Mouse (Mus musculus) urinary bladder, postnatal 25 days (tissue): ENCODE data around the gene Rfc2.

Experiments used
- DNase-seq: peaks from one replicate; pipeline ENCODE4 v3.0.0; 2022; ENCODE audit warnings: low spot score

Gene Rfc2

GRCm38 (mm10) chr5:134581146-134581545, at the start of gene Rfc2:
TSS of gene Rfc2 (plus strand) at chr5:134581366.
- no peak for DNase-seq

DNA sequence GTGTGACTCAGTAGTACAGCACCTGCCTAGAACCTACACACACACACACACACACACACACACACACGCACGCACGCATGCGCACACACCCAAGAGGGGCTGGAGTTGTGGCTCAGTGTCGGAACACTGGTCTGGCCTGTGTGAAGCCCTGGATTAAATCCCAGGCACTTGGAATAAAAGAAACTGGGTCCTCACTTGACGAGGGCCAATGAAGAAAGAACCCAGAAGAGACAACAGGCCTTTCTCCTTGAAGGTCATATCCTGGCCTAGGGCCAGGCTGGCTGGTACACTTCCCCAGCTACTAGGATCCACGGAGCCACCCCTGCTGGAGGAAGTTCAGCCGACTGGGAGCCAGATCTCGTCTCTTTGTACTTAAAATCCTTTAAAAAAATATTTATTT, 49.6 kb upstream of the Rfc2 start:
- no peak for DNase-seq

DNA sequence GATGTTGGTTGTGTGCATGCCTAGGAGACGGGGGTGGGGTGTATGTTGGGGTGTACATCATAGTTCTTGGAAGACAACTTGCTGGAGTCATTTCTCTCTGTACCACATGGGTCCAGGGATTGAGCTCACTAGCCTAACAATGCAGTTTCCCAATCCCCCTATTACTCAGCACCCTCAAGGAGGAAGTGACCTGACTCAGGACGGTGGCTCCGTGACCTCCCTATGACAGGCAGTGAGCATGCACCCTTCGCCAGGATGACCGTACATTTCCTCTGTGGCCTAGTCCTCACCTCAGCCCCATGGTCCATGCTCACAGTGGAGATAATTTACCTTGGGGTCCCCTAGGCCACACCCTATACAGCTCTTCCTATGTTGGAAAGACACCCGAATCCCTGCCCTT, 48.7 kb upstream of the Rfc2 start:
- DNase-seq = no peak

- no peak for DNase-seq
Observed at GRCm38 (mm10) chr5:134536036-134536435, 45.1 kb upstream of the Rfc2 start.

DNA sequence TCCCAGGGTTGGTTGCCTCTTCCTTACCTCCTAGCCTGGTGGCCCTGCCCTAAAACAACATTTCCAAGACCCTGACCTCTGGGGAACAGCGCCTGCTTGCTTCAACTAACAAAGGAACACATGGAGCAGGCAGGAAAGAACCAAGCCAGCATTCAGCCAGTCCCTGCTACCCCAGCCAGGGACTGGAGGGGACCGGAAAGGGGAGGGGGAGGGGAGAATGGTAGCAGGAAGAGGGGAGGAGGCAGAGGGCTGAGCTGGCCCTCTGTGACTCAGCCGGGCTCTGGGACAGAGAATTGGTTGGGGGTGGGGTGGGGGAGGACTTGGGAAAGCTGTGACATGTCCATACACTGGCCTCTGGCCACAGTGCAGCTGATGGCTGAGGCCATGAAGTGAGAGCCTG, 41.3 kb upstream of the Rfc2 start:
- DNase-seq = peak; percentile 43

DNA sequence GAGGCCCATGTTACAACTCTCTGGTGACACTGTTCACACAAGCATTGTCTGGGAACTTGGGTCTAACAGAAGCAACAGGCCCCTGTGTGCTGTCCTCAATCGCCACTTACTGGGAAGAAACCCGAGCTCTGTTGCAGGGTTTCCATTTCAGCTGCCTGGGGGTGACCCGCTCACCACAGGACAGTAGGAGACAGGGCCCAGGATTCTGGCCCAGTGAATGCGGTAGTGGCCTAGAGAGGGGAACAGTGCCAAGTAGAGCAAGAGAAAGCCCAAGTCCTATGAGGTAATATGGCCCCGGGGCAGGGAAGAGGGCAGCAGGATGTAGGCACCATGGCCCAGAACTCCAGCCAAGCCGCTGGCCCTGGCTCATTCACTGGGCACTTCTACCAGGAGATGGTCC, 40.3 kb upstream of the Rfc2 start:
- DNase-seq = no peak

DNA sequence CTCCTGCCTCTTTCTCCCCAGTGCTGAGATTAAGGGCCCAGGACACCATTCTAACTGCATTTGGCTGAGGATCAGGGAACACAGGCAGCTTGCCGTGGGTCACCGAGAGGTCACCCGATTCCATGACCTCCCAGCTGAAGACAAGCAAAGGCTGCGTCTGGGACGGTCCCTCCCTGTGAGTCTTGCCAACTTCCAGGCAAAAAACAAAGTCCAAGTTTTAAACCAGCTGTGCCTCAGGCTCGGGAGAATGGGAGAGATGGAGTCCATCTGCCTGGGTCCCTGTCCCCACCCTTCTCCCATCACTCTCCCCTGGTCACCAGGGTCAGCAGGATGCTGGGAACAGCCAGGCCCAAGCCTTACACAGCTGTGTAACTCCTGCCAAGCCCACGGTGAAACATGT, 39.5 kb upstream of the Rfc2 start:
- DNase-seq = peak; percentile 50

GRCm38 (mm10) chr5:134544516-134545241, 36.5 kb upstream of the Rfc2 start:
- DNase-seq = peak; percentile 23

GRCm38 (mm10) chr5:134545242-134545629, 35.9 kb upstream of the Rfc2 start:
- DNase-seq = no peak

DNA sequence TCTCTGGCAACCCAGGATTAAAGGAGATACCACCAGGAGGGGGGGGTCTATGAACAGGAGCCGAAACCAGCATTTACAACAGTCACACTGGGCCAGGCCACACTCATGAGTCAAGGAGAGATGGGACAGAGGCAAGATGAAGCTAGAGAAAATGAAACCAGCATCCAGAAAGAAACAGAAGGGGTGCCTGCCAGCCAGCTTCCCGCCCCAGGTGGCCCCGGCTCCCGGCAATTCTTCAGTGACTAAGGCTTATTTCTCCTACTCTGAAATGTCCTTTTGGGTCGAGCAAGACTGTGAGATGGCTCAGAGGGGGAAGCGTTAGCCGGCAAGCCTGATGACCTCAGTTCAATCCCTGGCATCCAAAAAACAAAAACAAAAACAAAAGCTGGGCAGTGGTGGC, 34.4 kb upstream of the Rfc2 start:
- no peak for DNase-seq

- DNase-seq = no peak
Observed at GRCm38 (mm10) chr5:134548306-134548705, 32.9 kb upstream of the Rfc2 start.

DNA sequence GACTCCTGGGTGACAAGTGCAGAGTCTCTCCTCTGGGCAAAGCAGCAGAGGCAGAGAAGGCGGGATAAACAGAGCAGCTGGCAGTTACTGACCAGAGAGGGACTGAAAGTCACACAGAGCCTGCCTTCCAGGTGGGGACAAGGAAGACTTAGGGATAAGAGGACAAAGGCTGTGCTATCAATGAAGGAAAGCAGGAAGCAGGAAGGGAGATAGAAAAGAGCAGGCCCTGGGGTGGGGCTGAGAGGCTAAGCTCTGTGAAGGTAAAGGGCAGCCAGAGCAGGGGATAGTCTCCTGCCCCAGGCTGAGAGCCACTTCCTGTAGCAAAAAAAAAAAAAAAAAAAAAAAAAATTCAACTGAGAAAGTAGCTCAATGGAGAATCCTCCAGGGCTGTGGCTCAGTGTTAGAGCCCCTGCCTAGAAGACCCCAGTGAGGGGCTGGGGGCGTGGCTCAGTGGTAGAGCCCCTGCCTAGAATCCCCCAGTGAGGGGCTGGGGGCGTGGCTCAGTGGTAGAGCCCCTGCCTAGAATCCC, 31.5 kb upstream of the Rfc2 start:
- no peak for DNase-seq

- no peak for DNase-seq
Observed at GRCm38 (mm10) chr5:134550836-134551232, 30.3 kb upstream of the Rfc2 start.

DNA sequence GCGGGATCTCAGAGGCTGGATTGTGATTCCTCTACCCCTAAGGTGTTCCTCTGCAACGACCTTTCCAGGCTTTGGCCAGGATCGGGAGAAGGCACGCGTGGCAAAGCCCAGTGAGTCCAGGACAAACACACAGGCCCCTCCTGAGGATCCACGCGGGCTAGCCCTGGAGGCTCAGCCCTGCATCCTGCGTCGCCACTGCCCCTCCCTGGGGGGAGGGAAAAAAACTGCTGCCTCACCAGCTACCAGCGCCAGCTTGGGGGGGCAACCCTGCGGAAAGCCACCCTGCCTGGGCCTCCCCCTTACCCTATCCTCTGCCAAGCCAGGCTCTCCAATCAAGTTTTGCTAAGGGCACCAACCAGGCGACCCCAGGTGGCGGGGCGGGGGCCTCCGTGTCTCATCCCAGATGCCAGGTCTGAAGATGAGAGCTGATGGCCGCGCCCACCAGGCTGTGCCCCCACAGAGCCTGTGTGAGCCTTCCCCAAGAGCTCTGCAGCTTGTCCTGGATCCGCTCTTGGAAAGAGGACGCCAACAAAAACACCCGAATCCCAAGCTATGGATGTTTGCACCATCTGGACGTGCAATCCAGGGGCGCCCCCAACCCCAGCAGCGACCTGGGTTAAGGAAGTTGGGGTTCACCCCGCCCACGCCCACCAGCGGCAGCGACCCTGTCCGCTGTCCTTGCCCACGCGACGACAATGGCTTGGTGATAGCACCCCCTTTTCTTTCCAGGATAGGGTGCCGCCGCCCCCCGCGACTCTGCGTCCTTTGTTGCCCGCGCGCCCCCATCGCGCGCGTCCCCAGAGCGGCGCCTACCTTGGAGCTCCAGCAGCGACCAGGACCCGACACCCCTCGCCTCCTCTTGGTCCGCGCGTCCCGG, 29.7 kb upstream of the Rfc2 start:
- peak; percentile 32 for DNase-seq

DNA sequence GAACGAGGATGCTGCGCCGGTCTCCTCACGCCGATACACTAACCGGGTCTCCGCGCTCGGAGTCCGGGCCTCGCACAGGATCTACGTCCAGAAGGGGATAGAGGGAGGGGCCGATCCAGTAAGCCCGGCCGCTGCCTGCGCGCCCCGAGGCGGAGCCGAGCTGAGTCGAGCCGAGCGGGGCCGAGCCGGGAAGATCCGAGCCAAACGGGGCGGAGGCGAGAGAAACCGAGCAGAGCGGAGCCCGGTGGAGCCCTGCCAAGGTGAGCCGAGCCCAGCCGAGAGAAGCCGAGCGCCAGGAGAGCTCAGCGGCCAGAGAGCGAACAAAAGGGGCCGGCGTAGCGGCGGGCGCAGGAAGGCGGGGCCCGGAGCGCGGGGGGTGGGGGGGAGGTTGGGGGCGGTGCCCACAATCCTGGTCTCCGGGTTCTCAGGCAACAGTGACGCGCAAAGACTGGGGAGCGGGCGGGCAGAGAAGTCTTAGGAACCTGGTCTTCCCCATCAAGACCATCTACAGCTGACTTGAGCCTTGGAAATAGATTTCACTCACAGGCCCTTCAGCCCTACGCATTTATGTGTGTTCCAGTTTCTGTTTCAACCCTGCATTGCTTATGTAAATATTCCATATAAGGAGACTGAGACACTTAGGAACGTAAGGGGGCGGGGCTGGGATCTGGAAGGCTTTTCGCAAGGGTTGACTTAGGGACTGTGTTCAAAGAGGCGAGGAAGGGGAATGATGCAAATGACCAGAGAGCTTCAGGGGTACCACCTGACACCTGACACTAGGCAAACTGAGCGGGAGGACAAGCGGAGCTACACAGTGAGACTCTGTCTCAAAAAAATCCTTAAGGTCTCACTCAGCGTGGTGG, 28.8 kb upstream of the Rfc2 start, which contains the start of gene Clip2:
TSS of gene Clip2 (minus strand) at position 325 of the 863 bp plus-strand sequence.
- peak; percentile 99 for DNase-seq

- no peak for DNase-seq
Observed at GRCm38 (mm10) chr5:134553951-134554546, 27.1 kb upstream of the Rfc2 start.

DNA sequence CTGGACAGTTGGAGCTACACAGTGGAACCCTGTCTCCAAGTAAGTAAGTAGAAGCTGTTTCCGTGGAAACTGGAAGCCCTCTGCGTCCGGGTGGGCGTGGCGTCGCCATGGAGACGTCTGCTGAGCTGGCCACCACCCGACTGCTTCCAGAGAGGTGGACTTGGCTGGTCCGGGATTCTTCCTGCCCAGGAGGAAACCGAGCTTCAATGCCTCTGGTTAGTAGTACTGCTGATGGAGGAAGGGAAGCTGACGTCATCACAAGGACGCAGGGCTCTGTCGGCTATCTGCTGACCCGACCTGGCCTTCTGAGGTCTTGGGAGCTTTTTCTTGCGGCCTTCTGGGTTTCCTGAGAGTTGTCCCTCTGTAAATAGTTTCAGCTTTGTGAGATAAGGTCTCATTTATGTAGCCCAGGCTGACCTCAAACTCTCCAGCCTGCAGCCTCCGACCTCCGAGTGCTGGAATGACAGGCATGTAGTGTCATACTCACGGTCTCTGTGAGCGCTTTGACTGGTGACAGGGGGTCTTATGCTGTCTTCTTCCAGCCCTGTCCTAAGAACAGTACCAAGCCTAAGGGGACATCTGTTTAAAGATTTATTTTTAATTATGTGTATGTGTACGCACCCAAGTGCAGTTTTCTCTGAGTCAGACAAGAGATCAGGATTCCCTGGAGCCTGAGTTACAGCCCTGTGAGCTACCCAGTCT, 25.6 kb upstream of the Rfc2 start:
- DNase-seq = peak; percentile 46

- no peak for DNase-seq
Observed at GRCm38 (mm10) chr5:134560071-134560449, 21.1 kb upstream of the Rfc2 start, which contains the start of gene Syna. TSS of gene Syna (minus strand) at chr5:134560171.

DNA sequence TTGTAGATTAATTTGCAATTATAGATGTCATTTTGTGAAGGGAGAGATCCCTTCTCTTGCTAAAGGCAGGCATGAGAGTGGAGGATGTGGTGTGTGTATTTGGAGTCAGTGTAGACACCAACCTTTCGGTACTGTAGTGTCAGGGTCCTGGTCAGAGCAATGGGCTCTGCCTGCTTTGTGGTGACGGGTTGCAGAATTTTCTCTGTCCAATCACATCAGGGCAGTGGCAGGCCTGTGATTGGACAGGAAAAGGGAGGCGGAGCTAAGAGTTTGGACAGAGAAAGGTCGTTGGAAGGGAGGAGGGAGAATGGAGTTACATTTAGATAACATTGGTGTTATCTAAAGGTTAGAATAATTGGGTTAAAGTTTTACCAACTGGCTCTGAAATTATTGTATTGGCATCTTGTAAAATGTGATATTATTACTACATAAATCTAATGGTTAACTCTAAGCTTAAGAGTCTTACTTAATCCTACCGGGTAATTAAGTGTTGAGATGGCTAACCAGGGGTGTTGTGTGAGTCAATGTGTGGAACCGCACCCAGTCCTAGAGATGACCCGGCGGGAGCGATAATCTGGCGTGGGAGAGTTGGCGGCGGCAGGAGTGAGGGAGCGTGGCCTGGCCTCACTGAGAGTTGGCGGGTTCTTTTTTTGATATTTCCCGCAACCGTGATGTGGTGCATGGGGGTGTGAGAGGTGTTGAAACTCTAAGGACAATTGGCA, 20.6 kb upstream of the Rfc2 start:
- DNase-seq = no peak

- DNase-seq = no peak
Observed at GRCm38 (mm10) chr5:134564272-134564671, 16.9 kb upstream of the Rfc2 start.
